Mouse (Mus musculus): Measurements from ENCODE around the gene Tuba1c. TPM values are rescaled to one million over a fixed set of nuclear protein-coding genes. Genes with fewer than 3 reads are reported as not detected.
A peak's percentile ranks its signal among the peaks of the same experiment; 100 is the strongest.

Gene Tuba1c
- 73.7 and 79.3 TPM in 2 replicates for polyA plus RNA-seq (2016; fragmentation: Nextera tagmentation; extraction: Ambion mirVana)

DNA sequence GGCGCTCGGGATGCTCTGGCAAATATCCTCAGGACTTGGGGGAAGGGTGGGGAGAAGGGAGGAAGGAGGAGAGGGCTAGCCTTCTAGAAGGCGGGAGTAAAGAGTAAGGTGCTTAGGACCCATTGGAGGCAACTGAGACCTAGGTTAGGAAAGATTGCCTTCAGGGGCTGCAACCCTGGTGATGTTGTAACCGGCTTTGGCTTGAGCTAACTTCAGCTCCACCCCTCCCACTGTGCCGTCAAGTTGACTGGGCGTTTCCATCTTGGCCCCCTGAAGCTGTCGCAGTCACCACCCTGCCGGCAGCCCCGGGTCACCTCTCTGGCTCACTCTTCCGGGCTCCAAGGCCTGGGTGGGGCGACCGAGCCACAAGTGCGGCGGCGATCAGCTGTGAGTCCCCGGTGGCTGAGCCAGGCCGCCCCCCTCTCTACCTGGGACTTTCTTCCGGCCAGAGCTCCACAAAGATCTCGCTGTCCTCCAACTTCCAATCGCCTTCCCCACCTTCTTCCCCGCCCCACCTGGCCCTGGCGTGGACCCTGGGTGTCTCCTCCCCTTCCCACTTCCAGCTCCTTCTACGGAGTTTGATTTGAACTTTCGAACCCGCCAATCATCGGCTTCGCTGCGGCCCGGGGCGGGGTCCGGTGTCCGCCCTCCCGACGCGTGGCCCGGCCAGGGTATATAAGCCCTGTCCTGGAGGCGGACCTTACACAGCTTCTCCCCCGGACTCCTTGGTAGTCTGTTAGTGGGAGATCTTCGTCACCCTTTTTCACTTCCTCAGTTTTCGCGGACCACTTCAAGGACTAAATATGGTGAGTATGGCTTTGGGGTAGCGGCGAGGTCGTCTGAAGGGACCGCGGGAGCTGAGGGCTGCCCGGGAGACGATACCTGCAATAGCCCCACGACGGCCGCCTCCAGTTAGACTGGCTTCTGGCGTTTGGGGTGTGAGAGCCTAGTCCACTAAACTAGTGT is at the start of gene Tuba1c:
Gene Tuba1c (plus strand): TSS at position 273 of the 966 bp plus-strand sequence.
- Histone ChIP-seq H3K27me3 (peaks cover 29% of the 10 kb centered on the region), H3K4me1 (peaks cover 36% of the 10 kb centered on the region), H3K27ac (replicated peaks) (peak within 1 kb of the TSS; percentile 49; the same call in 1 of the 2 replicates), H3K36me3 (no peaks in the 10 kb centered on the region), H3K9me3 (no peaks in the 10 kb centered on the region), H3K4me3 (peak within 1 kb of the TSS; percentile 51), H3K4me2 (replicated peaks) (peak within 1 kb of the TSS; percentile 78), H3K9ac (replicated peaks) (peak within 1 kb of the TSS; percentile 47)
- ATAC-seq (ENCODE audit: low FRiP score, low read depth): peak; percentile 85
- under 1% methylated on average over 51 of the region's 52 CpGs for WGBS

DNA sequence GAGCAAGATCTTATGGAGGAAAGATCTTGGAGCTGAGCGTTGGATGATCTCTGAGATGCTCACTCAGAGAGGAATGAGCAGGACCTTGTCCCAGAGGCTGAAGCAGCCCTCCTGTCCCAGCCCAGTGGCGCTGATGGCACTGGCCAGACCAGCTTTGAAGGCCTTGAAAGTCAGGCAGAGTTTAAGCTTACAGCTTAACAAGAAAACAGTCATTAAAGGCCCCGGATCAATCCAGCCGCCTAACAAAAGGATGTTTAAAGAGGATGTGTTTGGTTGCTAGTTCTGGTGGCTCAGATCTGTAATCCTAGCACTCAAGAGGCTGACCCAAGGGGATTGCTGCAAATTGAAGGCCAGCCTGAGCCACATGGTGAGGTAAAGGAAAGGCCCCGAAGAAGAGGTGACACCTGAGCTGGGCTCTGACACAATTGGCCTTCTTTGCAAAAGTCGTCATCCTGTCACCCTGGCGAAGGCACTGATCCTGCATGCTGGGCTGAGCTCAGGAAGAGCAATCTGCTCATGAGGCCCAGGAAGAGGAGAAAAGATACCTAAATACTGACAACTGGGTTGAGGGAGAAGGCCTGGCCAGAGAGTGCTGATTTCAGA is 49.6 kb upstream of the Tuba1c start:
- Histone ChIP-seq H3K4me2 (replicated peaks) (no peak overlapping the region), H3K27ac (replicated peaks) (peak overlapping the region; percentile 55), H3K4me3 (no peak overlapping the region), H3K9ac (replicated peaks) (0 out of 2 replicates have a peak overlapping the region, but pooled peaks have one; percentile 24), H3K36me3 (no peaks in the 10 kb centered on the region), H3K9me3 (no peaks in the 10 kb centered on the region), H3K4me1 (peaks cover 62% of the 10 kb centered on the region), H3K27me3 (no peaks in the 10 kb centered on the region)
- WGBS: 13% methylated on average over 7 of the region's 7 CpGs
- ATAC-seq (ENCODE audit: low FRiP score, low read depth): no peak

DNA sequence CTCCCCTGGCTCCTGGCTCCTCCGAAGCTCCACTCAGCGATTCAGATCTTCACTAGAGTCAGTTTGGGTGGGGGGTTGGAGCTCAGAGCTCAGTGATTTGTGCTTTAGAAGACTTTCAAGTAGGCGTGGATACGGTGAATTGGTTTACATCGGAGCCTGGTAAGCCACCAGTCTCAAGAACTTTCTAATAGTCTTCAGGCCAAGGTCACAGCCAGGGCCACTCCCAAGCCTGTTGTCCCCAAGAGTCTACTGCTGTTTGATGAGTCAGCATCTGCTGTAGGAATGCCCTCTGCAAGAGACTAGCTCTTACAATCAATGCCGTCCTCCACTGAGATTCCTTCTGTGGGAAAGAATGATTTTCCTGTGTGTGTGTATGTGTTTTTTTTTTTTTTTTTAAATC is 47.6 kb upstream of the Tuba1c start:
- H3K27me3 ChIP-seq: no peaks in the 10 kb centered on the region

DNA sequence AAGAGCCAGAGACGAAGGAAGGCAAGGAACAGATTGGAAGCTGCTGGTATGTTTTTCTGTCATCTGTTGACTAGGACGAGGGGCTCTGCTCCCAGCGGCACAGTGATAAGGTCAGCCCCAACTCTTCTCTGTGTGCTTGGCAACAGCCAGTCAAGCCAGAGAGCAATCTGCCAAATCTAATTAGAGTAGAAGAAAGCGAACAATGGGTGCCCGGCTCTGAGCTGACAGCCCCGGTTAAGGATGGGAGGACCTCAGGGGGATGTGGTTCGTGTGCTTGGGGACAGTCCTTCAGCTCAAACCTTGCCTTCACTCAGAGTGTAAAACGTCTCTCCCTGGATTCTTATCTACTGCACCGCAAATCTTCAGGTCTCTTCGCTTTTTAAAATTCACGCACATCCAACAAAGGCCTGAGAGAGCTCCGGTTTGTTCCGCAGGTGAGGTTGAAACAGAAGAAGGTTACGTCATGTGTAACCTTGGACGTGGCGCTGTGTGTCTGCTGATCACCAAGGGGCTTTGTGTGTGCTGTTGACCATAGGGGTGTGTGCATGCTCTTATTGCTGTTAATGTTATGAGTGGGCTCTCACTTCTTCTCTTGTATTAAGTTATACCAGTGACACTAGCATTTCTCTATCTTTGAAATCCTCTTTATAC is 46.1 kb upstream of the Tuba1c start:
- Histone ChIP-seq H3K27me3 (no peaks in the 10 kb centered on the region), H3K27ac (replicated peaks) (peak overlapping the region; percentile 96), H3K4me2 (replicated peaks) (peak overlapping the region; percentile 57), H3K36me3 (no peaks in the 10 kb centered on the region), H3K9me3 (no peaks in the 10 kb centered on the region), H3K9ac (replicated peaks) (peak overlapping the region; percentile 71), H3K4me1 (peaks cover 76% of the 10 kb centered on the region), H3K4me3 (peak overlapping the region; percentile 54)
- 7% methylated on average over 16 of the region's 16 CpGs for WGBS
- peak; percentile 75 for ATAC-seq (ENCODE audit: low FRiP score, low read depth)

More for the DNA sequence above, 47.6 kb upstream of the Tuba1c start:
- H3K9me3 ChIP-seq: no peaks in the 10 kb centered on the region
- no peak for ATAC-seq (ENCODE audit: low FRiP score, low read depth)
- no peak overlapping the region for H3K4me3 ChIP-seq
- H3K27ac ChIP-seq (replicated peaks): peak overlapping the region; percentile 96
- no peaks in the 10 kb centered on the region for H3K36me3 ChIP-seq
- peaks cover 76% of the 10 kb centered on the region for H3K4me1 ChIP-seq
- H3K9ac ChIP-seq (replicated peaks): no peak overlapping the region
- no peak overlapping the region; the same call in 1 of the 2 replicates for H3K4me2 ChIP-seq (replicated peaks)
- 64% methylated on average over 6 of the region's 6 CpGs for WGBS

DNA sequence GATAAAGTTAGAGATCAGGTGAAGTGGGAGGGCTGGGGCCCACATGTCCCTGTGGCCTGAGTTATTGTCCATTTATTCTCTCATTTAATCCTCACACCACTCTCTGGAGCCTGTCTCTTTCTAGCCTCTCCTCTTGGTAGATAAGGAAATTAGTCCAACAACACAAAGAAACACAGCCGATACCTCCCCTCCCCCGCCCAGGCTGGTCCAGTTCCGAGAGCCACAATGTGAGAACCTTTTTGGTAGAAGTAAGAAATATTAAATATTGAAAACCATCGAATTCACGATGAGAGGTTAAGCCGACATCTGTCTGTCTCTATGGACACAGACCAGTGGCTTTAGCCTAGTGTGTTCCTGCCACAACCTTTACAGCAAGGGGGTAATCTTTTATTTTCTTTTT is 45.0 kb upstream of the Tuba1c start:
- Histone ChIP-seq H3K27ac (replicated peaks) (peak overlapping the region; percentile 96), H3K36me3 (no peaks in the 10 kb centered on the region), H3K4me2 (replicated peaks) (peak overlapping the region; percentile 57), H3K4me3 (peak overlapping the region; percentile 54), H3K4me1 (peaks cover 80% of the 10 kb centered on the region), H3K9ac (replicated peaks) (peak overlapping the region; percentile 71), H3K9me3 (no peaks in the 10 kb centered on the region), H3K27me3 (no peaks in the 10 kb centered on the region)
- 14% methylated on average over 6 of the region's 6 CpGs for WGBS
- ATAC-seq (ENCODE audit: low FRiP score, low read depth): no peak

DNA sequence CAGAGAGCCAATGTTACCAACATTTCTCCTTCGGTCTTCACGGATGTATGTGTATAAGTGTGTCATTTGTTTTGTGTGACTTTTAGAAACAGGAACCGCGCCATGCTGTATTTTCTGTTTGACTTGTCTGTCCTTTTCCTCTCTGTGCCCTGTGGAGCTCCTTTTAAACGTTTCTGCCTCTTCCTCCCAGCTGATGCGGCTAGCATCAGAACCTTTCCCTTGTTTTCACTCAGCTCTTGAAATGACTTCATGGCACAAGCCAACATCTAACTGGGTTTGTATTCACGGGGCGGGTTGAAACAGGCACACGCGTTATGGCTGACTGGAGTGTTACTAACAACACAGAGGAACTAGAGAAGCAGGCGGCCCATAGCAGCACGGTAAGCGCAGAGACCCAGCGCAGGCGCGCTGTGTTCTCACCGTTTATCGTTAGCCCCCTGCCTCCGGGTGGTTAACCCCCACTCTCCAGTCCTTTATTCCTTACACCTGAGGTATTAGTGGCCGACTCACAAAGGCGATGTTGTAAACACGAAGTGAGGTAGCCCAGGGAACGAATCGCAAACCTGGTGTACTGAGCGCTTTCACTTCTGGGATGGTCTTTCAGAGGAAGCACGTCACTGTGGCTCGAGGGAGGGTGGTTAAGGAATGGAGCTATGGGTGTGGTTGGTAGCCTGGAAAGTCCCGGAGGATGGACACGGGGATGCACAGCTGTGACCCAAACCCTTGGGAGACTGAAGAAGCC is 44.3 kb upstream of the Tuba1c start:
- H3K4me1 ChIP-seq: peaks cover 80% of the 10 kb centered on the region
- peak overlapping the region; percentile 54 for H3K4me3 ChIP-seq
- no peaks in the 10 kb centered on the region for H3K9me3 ChIP-seq
- H3K27ac ChIP-seq (replicated peaks): peak overlapping the region; percentile 96
- 1% methylated on average over 29 of the region's 29 CpGs for WGBS
- peak overlapping the region; percentile 71 for H3K9ac ChIP-seq (replicated peaks)
- H3K4me2 ChIP-seq (replicated peaks): peak overlapping the region; percentile 57
- H3K27me3 ChIP-seq: no peaks in the 10 kb centered on the region
- no peaks in the 10 kb centered on the region for H3K36me3 ChIP-seq
- peak; percentile 42; the same call in 1 of the 2 replicates for ATAC-seq (ENCODE audit: low FRiP score, low read depth)

DNA sequence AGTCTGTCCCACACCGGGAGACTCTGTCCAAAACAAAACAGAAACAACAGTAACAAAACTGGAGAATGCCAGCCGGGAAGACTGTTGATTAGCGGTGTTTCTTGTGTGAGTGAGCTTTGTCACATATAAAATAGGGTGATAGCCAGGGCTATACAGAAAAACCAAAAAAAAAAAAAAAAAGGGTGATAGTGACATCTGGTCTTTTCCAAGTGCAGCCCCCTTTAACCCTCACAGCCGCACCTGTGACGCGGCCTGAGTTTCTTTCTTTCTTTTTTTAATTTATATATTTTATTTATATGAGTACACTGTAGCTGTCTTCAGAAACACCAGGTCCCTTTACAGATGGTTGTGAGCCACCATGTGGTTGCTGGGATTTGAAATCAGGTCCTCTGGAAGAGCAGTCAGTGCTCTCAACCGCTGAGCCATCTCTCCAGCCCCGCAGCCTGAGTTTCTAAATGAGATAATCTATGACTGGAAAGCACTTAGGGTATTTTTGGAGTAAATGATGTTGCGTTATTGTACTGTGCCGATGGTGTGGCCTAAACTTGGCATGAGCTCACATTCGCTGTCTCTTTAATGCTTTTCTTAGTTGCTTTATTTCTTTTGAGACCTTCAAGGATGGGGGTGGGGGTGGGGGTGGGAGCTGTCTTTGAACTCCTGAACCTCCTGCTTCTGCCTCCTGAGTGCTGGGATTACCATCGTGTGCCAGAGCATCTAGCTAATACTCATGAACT is 43.5 kb upstream of the Tuba1c start:
- peak overlapping the region; percentile 54 for H3K4me3 ChIP-seq
- H3K4me1 ChIP-seq: peaks cover 88% of the 10 kb centered on the region
- no peaks in the 10 kb centered on the region for H3K36me3 ChIP-seq
- ATAC-seq (ENCODE audit: low FRiP score, low read depth): no peak
- no peaks in the 10 kb centered on the region for H3K9me3 ChIP-seq
- H3K4me2 ChIP-seq (replicated peaks): peak overlapping the region; percentile 57
- H3K27ac ChIP-seq (replicated peaks): peak overlapping the region; percentile 96
- WGBS: 16% methylated on average over 12 of the region's 12 CpGs
- peak overlapping the region; percentile 71 for H3K9ac ChIP-seq (replicated peaks)
- no peaks in the 10 kb centered on the region for H3K27me3 ChIP-seq

DNA sequence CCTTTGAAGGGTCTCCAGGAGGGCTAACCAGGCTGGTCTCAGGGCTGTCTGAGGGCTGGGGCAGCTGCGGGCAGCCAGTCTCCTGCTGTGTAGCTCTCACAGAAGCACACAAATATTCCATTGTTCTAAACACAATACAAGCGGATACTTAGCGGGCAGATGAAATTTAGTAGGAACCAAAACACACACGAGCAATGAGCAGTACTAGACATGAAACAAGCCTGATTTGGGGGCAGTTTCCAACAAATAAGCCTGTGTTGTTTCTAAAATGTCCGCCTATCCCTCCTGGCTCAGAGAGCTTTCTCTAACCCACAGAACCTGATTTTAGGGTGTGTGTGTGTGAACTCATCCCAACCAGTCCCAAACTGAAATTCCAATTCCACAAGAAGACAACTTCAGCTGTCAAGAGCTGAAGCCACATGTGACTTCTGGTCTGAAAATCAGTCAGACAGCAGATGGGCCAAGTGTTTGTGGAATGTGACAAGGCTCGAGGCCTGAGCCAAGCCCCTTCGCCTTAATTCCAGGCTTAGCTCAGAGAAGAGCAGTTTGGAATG is 42.5 kb upstream of the Tuba1c start:
- H3K36me3 ChIP-seq: no peaks in the 10 kb centered on the region
- H3K27me3 ChIP-seq: no peaks in the 10 kb centered on the region
- no peaks in the 10 kb centered on the region for H3K9me3 ChIP-seq
- peaks cover 92% of the 10 kb centered on the region for H3K4me1 ChIP-seq
- WGBS: 2% methylated on average over 7 of the region's 7 CpGs
- peak overlapping the region; percentile 54 for H3K4me3 ChIP-seq
- H3K9ac ChIP-seq (replicated peaks): peak overlapping the region; percentile 71
- peak overlapping the region; percentile 57 for H3K4me2 ChIP-seq (replicated peaks)
- H3K27ac ChIP-seq (replicated peaks): peak overlapping the region; percentile 96
- ATAC-seq (ENCODE audit: low FRiP score, low read depth): peak; percentile 50; the same call in 1 of the 2 replicates

DNA sequence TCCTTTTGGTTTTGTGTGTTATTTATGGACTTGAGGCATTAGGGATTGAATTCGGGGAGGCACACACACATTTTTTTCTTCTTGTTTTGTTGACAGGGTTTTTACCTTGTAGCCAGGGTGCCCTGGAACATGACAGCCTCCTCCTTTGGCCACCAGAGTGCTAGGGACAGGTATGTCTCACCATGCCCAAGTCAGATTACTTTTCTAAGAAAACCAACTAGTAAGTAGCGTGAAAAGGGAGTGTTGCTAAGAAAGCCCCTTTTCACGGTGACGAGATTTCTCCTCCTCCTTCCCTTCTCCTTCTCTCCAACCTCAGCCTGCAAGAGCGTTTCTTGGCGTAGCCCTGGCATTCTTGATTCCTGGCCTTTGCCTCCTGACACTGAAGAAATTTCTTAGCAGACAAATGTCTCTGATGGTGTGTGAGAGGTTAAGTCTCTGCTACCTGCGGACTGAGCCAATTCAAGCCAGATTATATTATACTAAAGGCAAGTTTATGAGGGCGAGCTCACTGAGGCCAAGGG is 42.0 kb upstream of the Tuba1c start:
- Histone ChIP-seq H3K4me1 (peaks cover 92% of the 10 kb centered on the region), H3K27ac (replicated peaks) (peak overlapping the region; percentile 96), H3K9ac (replicated peaks) (peak overlapping the region; percentile 71), H3K4me2 (replicated peaks) (peak overlapping the region; percentile 57), H3K27me3 (no peaks in the 10 kb centered on the region), H3K9me3 (no peaks in the 10 kb centered on the region), H3K4me3 (peak overlapping the region; percentile 54), H3K36me3 (no peaks in the 10 kb centered on the region)
- ATAC-seq (ENCODE audit: low FRiP score, low read depth): no peak
- 17% methylated on average over 8 of the region's 8 CpGs for WGBS

DNA sequence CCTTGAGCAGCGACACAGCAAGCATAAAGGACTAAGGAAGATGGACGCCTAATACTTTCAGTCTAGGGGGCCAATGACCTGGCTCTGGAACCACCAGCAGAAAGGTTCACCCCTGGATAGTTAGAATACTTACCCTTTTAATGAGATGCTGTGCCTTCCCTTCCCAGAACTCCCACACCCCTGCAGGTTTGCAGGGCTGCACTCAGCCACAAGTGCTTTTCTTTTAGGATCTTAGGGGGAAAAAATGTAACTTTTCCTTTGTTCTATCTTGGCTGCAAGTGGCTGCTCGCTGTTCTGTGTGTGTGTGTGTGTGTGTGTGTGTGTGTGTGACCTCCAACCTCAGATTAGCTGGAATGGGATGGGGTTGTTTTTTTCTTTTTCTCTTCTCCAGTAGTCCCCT is 40.9 kb upstream of the Tuba1c start:
- no peak overlapping the region for H3K4me3 ChIP-seq
- H3K4me1 ChIP-seq: peaks cover 89% of the 10 kb centered on the region
- H3K9me3 ChIP-seq: no peaks in the 10 kb centered on the region
- H3K36me3 ChIP-seq: no peaks in the 10 kb centered on the region
- WGBS: 41% methylated on average over 3 of the region's 3 CpGs
- no peak for ATAC-seq (ENCODE audit: low FRiP score, low read depth)
- peak overlapping the region; percentile 57 for H3K4me2 ChIP-seq (replicated peaks)
- no peaks in the 10 kb centered on the region for H3K27me3 ChIP-seq
- H3K27ac ChIP-seq (replicated peaks): peak overlapping the region; percentile 96
- H3K9ac ChIP-seq (replicated peaks): no peak overlapping the region; the same call in 1 of the 2 replicates

Data from midbrain, embryonic 12.5 days (tissue).